Mouse (Mus musculus) brain, embryonic 14.5 days (tissue): ENCODE measurements around the gene Elovl7.

Source experiments
- CTCF ChIP-seq: fragments of 200-500 bp; IDR thresholded peaks from 2 replicates; pipeline ENCODE4 v1.5.1; 2012; ENCODE audit warnings: inconsistent platforms, mild to moderate bottlenecking, moderate library complexity, borderline replicate concordance; ENCODE audit not compliant: insufficient read depth, insufficient read length; ENCODE audit errors: extremely low read depth
- POLR2A ChIP-seq: fragments of 200-500 bp; IDR thresholded peaks from 2 replicates; pipeline ENCODE4 v1.6.1; 2012; ENCODE audit warnings: mild to moderate bottlenecking, inconsistent platforms, borderline replicate concordance; ENCODE audit not compliant: poor library complexity, insufficient read depth, insufficient read length, severe bottlenecking; ENCODE audit errors: extremely low read depth

- TF ChIP-seq CTCF (no peak), POLR2A (no peak)
Observed at GRCm38 (mm10) chr13:108289436-108289835, 75.2 kb downstream of the Elovl7 start.
